Mouse (Mus musculus): ENCODE results near the gene Hoxb4.

- TF ChIP-seq POLR2A (IDR thresholded peaks at IDR 0.05; ENCODE audit: borderline replicate concordance, extremely low read depth, insufficient read depth, insufficient read length, poor library complexity, severe bottlenecking) (no peak), CTCF (IDR thresholded peaks at IDR 0.05; ENCODE audit: borderline replicate concordance, extremely low read depth, insufficient read depth, insufficient read length) (no peak)
These were observed 28.1 kb downstream of the Hoxb4 start for GRCm38 (mm10) chr11:96345893-96346806.

Measured in brain, embryonic 14.5 days (tissue).